8 mouse cellular contexts compared by ENCODE assay signal in genomic region chr13:100124423-100125257, GRCm38 (mm10). TPM values are rescaled to one million over a fixed set of nuclear protein-coding genes. Genes with fewer than 3 reads are reported as not detected.
DNase-seq lines count a peak whose midpoint lies in the region; ATAC-seq and TF ChIP-seq lines count a peak whose summit lies in the region.

Gene Smn1 (plus strand): TSS chr13:100124852.

- H3K27me3 ChIP-seq in kidney, embryonic 14.5 days (ENCODE audit: control insufficient read depth, insufficient read depth, low read length): no peaks in the 10 kb centered on the region
- H3K27me3 ChIP-seq in limb, embryonic 15.5 days: no peaks in the 10 kb centered on the region

- H3K4me2 ChIP-seq in kidney, embryonic 14.5 days (replicated peaks; ENCODE audit: low read depth, low read length): peak within 1 kb of the TSS; percentile 94
- peak within 1 kb of the TSS; percentile 87 for H3K4me2 ChIP-seq in limb, embryonic 15.5 days

- H3K36me3 ChIP-seq in kidney, embryonic 14.5 days (ENCODE audit: control insufficient read depth, insufficient read depth, low read length): peaks cover 27% of the 10 kb centered on the region
- peaks cover 28% of the 10 kb centered on the region for H3K36me3 ChIP-seq in limb, embryonic 15.5 days

- peak within 1 kb of the TSS; percentile 100 for H3K4me3 ChIP-seq in bone marrow macrophage, adult 2 months (ENCODE audit: insufficient read depth, low read length)
- H3K4me3 ChIP-seq in embryonic fibroblast, embryonic 13.5 days (ENCODE audit: insufficient read depth, low read length): peak within 1 kb of the TSS; percentile 84
- peak within 1 kb of the TSS; percentile 99 for H3K4me3 ChIP-seq in kidney, embryonic 14.5 days (ENCODE audit: low read length)
- peak within 1 kb of the TSS; percentile 99 for H3K4me3 ChIP-seq in limb, embryonic 15.5 days

- no peaks in the 10 kb centered on the region for H3K9me3 ChIP-seq in kidney, embryonic 14.5 days (ENCODE audit: control insufficient read depth, low read length)
- no peaks in the 10 kb centered on the region for H3K9me3 ChIP-seq in limb, embryonic 15.5 days

- H3K27ac ChIP-seq in bone marrow macrophage, adult 2 months (ENCODE audit: insufficient read depth, low read depth, low read length): no peak within 1 kb of the TSS
- no peak within 1 kb of the TSS for H3K27ac ChIP-seq in embryonic fibroblast, embryonic 13.5 days (ENCODE audit: insufficient read depth, low read length)
- no peak within 1 kb of the TSS for H3K27ac ChIP-seq in kidney, embryonic 14.5 days (ENCODE audit: low read depth, low read length)
- peak within 1 kb of the TSS; percentile 72 for H3K27ac ChIP-seq in limb, embryonic 15.5 days

- peak; percentile 93 for DNase-seq in A20 (ENCODE audit: low read depth, low spot score)
- DNase-seq in heart, adult 9 months (ENCODE audit: low spot score in 2 of 2): peak; percentile 93
- DNase-seq in monocyte, adult 2 months (ENCODE audit: low read depth in 1 of 2, low spot score in 2 of 2): peak; percentile 58 to 68
- peak; percentile 89 to 90 for DNase-seq in spleen, postnatal 36 days (ENCODE audit: low spot score in 2 of 2)

- peak within 1 kb of the TSS; percentile 93 for H3K9ac ChIP-seq in kidney, embryonic 14.5 days (ENCODE audit: low read depth, low read length)
- H3K9ac ChIP-seq in limb, embryonic 15.5 days: peak within 1 kb of the TSS; percentile 87

- 4% methylated on average over 42 of the region's 42 CpGs for WGBS in kidney, embryonic 14.5 days
- WGBS in limb, embryonic 15.5 days: 3% methylated on average over 41 of the region's 42 CpGs

- peak; percentile 98 for ATAC-seq in kidney, embryonic 14.5 days (ENCODE audit: low FRiP score, low TSS enrichment)
- ATAC-seq in limb, embryonic 15.5 days (ENCODE audit: insufficient number of reproducible peaks, low FRiP score, low TSS enrichment, low read depth): peak; percentile 87

- TF ChIP-seq POLR2A in bone marrow macrophage, adult 2 months (IDR thresholded peaks at IDR 0.05; ENCODE audit: borderline replicate concordance, low read depth, low read length): no peak
- peak; percentile 90 for TF ChIP-seq POLR2A in embryonic fibroblast, embryonic 13.5 days (IDR thresholded peaks at IDR 0.05; ENCODE audit: low read depth, low read length)

- TF ChIP-seq CTCF in bone marrow macrophage, adult 2 months (IDR thresholded peaks at IDR 0.05; ENCODE audit: low read depth, low read length): no peak
- TF ChIP-seq CTCF in embryonic fibroblast, embryonic 13.5 days (IDR thresholded peaks at IDR 0.05; ENCODE audit: borderline replicate concordance, insufficient read depth, low read length): no peak

- peaks cover 2% of the 10 kb centered on the region; the same call in 1 of the 2 replicates for H3K4me1 ChIP-seq in bone marrow macrophage, adult 2 months (ENCODE audit: control insufficient read depth, insufficient read depth, low read length)
- H3K4me1 ChIP-seq in embryonic fibroblast, embryonic 13.5 days (ENCODE audit: control insufficient read depth, insufficient read depth, low read length): no peaks in the 10 kb centered on the region
- H3K4me1 ChIP-seq in kidney, embryonic 14.5 days (ENCODE audit: control insufficient read depth, insufficient read depth, low read length): peaks cover 9% of the 10 kb centered on the region
- peaks cover 8% of the 10 kb centered on the region for H3K4me1 ChIP-seq in limb, embryonic 15.5 days

RNA-seq across cellular contexts. Expression of gene Smn1, which starts in this region (rescaled TPM):
- polyA plus RNA-seq in bone marrow macrophage, adult 2 months (2012; ENCODE audit: insufficient read depth, insufficient read length, missing spikeins): 22.0 and 35.3 TPM in 2 replicates
- polyA plus RNA-seq in embryonic fibroblast, embryonic 13.5 days (2011; ENCODE audit: insufficient read length, low read depth, missing spikeins): 50.1 and 79.5 TPM in 2 replicates
- 78.8 and 91.0 TPM in 2 replicates for polyA plus RNA-seq in kidney, embryonic 14.5 days (2014; fragmentation: Nextera tagmentation; extraction: Ambion mirVana)
- polyA plus RNA-seq in limb, embryonic 15.5 days (2015; fragmentation: Nextera tagmentation; extraction: Ambion mirVana): 39.7 and 42.0 TPM in 2 replicates
